Mouse (Mus musculus): ENCODE results near the gene Fam234b.

The Fam234b gene

DNA sequence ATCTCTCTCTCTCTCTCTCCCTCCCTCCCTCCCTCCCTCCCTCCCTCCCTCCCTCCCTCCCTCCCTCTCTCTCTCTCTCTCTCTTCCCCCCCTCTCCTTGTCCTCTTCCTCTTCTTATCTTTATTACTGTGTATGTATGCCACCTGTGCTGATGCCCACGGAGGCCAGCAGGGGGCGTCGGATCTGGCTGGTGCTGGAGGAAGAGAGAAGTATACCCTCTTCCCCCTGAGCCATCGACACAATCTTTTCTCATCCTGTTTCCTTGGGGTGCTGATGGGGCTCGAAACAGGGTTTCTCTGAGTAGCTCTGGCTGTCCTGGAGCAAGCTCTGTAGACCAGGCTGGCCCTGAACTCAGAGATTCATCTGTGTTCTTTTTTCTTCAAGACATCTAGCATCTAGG lies 14.9 kb upstream of the Fam234b start:
- peak in 1 of 2 experiments; percentile 63 for DNase-seq (ENCODE audit: low spot score in 2 of 2)

DNA sequence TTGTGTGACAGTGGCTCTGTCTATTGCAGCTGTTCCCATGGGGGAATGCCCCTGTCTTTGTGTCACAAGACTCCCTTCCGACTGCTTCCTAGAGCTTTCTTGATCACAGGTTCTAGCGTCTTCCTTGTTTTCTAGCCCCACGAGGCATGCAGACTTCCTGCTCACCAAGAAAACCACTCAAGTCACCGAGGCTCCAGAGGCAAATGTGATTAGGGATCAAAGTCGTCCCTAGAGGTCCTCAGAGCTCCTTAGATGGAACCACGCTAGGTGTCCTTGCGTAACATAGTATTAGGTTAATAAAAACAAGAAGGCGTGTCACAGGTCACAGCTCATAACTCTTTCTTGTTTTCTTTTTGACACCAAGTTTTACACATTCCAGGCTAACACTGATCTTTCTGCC lies 13.8 kb upstream of the Fam234b start:
- DNase-seq (ENCODE audit: low spot score in 2 of 2), result no peak

- no peak for DNase-seq (ENCODE audit: low spot score in 2 of 2)
These were observed 10.5 kb upstream of the Fam234b start for GRCm38 (mm10) chr6:135187076-135187917.

DNA sequence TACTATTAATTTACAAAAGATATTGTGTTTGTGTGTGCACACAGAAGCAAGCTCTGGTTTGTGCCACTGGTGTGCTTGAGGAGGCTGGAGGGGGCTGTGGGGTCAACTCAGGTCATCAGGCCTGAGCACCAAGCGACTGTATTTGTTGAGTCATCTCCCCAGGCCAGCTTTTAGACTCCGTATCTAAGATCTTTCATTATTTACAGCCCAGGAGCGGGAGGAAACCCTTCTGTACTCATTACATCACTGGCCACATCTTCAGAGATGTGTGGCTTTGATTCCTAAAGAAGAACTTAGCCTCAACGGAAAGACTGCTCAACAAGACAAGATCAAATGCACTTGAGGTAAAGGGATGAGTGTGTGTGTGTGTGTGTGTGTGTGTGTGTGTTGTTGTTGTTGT lies 9.1 kb upstream of the Fam234b start:
- DNase-seq (ENCODE audit: low spot score in 2 of 2), result no peak

DNA sequence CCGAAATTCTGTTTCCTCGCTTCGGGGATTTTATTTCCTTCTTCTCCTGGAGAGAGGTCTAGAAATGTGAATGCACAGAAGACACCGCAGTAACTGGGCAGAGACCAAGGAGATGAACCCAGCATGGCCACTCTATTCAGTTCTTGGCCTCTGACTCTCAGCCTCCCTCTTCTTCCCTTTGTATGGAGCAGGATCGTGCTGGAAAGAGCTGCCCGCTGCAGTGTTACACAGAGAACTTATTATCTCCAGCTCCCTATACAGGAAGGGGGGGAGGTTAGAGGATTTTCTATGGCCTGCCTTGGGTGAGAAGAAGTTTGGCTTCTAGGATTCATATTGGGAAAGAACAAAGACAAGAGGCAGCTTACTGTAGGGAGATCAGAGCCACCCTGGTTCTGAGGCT lies 7.7 kb upstream of the Fam234b start:
- no peak for DNase-seq (ENCODE audit: low spot score in 2 of 2)

DNA sequence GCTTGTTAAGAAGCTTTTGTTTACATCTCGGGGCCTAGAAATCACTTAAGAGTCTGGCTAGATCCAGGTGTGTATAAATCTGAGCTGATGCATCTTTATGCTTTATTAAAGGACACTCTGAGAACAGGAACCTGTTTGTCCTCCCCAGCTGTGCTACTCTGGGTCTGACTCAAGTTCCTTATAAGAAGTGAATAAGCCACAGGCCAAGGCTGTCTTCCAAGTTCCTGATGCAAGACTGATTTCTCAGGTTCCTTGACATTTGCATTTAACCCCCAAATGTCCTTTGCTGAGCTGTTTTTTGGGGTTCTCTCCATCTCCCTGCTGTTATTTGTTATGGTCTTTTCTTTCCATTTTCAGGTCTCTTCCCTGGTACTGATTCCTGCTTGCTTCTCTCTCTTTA lies 5.9 kb upstream of the Fam234b start:
- DNase-seq (ENCODE audit: low spot score in 2 of 2), result no peak

DNA sequence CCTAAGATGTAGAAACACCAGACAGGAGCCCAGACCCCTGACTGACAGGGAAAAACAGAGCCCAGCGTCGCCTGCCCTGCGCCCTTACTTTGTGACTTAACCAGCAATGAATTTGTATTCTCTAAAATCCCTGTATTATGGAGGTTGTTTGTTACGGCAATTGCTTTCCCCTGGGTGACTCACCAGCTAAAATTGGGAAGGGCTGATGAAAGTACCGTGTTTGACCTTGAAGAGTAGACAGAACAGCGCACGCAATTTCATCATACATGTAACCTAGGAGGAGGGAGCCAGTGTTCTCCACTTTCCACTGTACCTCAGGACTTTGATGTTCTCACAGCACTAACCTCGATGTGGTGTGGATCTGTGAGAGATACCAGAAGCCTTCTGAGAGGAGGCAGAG lies 4.8 kb upstream of the Fam234b start:
- DNase-seq (ENCODE audit: low spot score in 2 of 2), result no peak

DNA sequence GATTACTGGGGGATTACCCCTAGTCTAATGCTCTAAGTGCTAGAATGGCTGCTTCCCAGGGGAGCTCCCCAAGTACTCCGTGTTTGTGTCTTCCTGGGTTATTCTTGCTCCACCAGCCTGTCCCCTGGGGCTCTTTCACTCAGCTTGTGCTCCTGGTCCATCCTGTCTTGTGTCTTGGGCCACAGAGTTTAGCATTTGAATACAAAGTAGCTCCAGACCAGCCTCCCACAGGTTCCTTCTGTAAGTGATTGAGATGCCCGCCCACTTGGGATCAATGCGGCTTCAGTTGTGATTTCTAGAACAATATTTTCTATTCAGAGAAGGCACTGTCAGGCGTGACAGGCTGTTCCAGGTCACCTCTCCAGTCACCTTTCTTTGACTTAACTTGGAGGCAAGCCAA lies 4.0 kb upstream of the Fam234b start:
- DNase-seq (ENCODE audit: low spot score in 2 of 2), result no peak

GRCm38 (mm10) chr6:135194907-135195306 lies 2.9 kb upstream of the Fam234b start:
- DNase-seq (ENCODE audit: low spot score in 2 of 2), result peak in 1 of 2 experiments; percentile 48

DNA sequence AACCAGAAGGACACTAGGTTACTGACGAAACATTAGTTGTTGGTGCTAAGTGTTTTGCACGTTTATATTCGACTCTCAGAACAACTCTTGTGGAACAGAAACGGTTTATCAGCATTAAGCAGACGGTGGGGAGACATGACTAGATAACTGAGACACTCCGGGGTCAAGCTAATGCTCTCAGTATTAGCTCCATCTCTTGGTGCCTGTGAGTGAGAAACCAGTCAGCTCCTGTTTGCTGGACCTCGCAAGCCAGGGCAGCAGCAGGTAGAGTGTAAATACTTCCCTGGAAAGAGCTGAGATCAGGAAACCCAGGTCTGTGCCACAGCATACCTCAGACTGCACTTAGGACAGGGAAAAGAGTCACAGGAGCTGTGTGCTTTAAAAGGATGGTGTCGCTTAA lies 1.1 kb upstream of the Fam234b start:
- DNase-seq (ENCODE audit: low spot score in 2 of 2), result peak; percentile 62 to 70

DNA sequence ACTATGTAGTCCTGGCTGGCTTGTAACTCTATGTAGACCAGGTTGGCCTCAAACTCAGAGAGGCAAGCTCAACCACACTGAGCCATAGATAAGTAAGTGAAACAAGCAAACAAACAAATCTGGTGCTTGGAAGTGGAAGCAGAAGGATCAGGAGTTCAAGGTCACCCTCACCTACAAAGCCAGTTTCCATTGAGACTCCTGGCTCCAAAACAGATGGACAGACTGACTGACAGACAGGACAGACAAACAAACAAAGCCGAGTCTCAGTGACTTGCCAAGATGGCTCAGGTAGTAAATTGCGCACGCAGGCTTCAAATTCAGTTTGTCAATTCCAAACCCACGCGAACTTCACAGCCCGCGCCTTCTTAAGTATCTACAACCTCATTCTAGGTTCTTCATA lies 331 bp upstream of the Fam234b start:
- no peak for DNase-seq (ENCODE audit: low spot score in 2 of 2)

- no peak for DNase-seq (ENCODE audit: low spot score in 2 of 2)
These were observed 949 bp downstream of the Fam234b start for GRCm38 (mm10) chr6:135198726-135199125.

- DNase-seq (ENCODE audit: low spot score in 2 of 2), result no peak
These were observed 2.6 kb downstream of the Fam234b start for GRCm38 (mm10) chr6:135200122-135200957.

DNA sequence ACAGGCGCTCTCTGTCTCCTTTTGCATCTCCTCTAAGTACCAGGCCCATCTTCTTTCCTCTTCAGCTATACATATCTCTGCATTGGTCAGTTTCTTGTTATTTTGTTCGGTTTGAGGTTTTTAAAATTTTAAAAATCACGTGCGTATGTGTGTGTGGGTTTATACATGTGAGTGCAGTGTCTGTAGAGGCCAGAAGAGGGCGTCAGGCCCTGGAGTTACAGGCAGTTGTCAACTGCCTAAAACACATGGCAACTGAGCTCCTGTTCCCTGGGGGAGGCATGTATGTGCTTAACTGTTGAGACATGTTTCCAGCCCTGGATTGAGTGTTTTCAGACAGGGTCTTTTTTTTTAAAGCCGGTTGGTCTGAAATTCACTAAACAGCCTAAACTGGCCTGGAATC lies 4.9 kb downstream of the Fam234b start:
- no peak for DNase-seq (ENCODE audit: low spot score in 2 of 2)

GRCm38 (mm10) chr6:135203737-135204136 lies 6.0 kb downstream of the Fam234b start:
- no peak for DNase-seq (ENCODE audit: low spot score in 2 of 2)

DNA sequence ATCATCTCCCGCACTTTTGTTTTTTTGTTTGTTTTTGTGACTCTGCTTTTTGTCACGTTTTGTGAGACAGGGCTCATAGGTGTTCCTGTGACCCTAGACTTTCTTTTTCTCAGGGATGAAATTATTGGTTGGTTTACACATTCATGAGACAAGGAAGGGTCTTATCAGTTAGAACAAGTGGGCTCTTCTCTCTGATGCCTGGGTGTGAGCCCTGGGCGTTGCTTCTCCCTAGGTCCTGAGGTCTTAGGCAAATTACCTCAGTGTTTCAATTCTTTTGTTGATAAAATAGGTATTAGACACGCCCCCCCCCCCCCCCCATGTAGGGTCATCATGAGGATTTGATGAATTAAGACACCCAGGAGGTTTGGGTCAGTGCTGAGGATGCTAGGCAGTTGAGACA lies 7.1 kb downstream of the Fam234b start:
- no peak for DNase-seq (ENCODE audit: low spot score in 2 of 2)

DNA sequence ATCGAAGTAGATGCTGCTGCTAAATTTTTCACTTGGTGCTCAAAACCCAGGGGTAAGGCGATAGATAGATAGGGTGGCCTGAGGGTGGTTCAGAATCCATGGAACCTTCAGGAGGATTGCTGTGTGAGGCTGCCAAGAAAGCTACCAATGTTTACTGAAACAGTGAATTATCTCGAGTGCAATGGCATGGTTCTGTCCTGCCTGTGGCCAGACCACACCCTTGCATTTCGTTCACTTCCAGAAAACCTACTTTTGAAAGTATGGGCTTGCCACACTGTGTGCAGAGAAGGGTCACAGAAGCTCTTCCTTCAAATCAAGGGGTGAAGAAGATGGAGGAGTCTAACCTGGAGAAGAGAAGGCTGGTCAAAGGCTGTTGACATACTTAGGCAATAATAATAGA lies 8.0 kb downstream of the Fam234b start:
- no peak for DNase-seq (ENCODE audit: low spot score in 2 of 2)

- no peak for DNase-seq (ENCODE audit: low spot score in 2 of 2)
These were observed 9.1 kb downstream of the Fam234b start for GRCm38 (mm10) chr6:135206909-135207308.

- DNase-seq (ENCODE audit: low spot score in 2 of 2), result no peak
These were observed 13.4 kb downstream of the Fam234b start for GRCm38 (mm10) chr6:135211169-135211568.

- no peak for DNase-seq (ENCODE audit: low spot score in 2 of 2)
These were observed 14.9 kb downstream of the Fam234b start for GRCm38 (mm10) chr6:135212666-135213065.

DNA sequence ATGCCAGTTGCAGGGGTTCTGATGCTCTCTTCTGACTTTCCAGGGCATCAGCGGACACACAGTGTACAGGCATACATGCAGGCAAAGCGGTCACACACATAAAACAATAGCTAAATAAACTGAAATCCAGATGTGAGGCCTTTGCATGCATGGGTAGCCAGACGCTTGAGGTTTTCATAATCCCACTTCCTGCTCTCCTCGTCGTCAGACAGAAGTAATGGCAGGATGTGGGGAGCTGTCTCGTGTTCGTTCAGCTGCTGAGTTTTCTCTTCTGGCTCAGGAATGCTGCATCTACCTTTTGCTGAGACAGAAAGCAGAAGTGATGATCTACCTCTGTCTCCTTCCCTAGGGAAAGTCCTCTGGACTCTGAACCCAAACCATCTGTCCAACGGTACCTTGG lies 20.6 kb downstream of the Fam234b start:
- no peak for DNase-seq (ENCODE audit: low spot score in 2 of 2)

DNA sequence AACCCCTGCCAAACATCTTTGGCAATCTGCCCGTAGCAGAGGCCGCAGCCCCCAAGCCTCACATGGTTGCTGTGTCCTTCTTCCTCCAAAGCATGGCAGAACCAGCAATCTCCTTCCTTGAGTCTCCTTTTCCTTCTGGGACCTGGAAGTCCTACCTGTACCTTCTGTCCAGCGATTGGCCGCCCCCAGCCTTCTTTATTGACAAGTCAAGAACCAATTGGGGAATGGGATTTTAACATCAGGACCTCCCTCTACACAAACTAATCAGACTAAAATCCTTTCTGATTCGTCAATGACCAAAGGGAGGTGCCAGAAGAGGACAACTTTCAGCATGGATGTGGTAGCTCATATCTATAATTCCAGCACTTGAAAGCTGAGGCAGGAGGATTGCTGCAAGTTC lies 22.1 kb downstream of the Fam234b start:
- DNase-seq (ENCODE audit: low spot score in 2 of 2), result no peak

- DNase-seq (ENCODE audit: low spot score in 2 of 2), result no peak
These were observed 26.1 kb downstream of the Fam234b start for GRCm38 (mm10) chr6:135223786-135224416.

Data from spleen, postnatal 10 days (tissue).